Mouse (Mus musculus) kidney, adult 2 months (tissue): Measurements from ENCODE around the gene Trub2. TPM values are rescaled to one million over a fixed set of nuclear protein-coding genes. Genes with fewer than 3 reads are reported as not detected.

Source experiments
- DNase-seq: peaks from one replicate; pipeline ENCODE4 v3.0.0; 2021
- H3K27ac ChIP-seq: fragments of 200-500 bp; 2 replicates; pipeline ENCODE4 v1.5.1; 2012; ENCODE audit warnings: low read depth, low read length, control low read depth, inconsistent platforms; ENCODE audit not compliant: insufficient read depth
- H3K27me3 ChIP-seq: fragments of 200-500 bp; replicated peaks from 2 replicates; pipeline ENCODE4 v1.6.1; 2012; ENCODE audit warnings: mild to moderate bottlenecking, moderate library complexity, low read length, inconsistent platforms; ENCODE audit not compliant: control insufficient read depth, insufficient read depth
- H3K36me3 ChIP-seq: fragments of 200-500 bp; 2 replicates; pipeline ENCODE4 v1.6.1; 2012; ENCODE audit warnings: mild to moderate bottlenecking, moderate library complexity, low read length, inconsistent platforms; ENCODE audit not compliant: control insufficient read depth, insufficient read depth
- H3K4me1 ChIP-seq: fragments of 200-500 bp; 2 replicates; pipeline ENCODE4 v1.6.1; 2011; ENCODE audit warnings: low read length; ENCODE audit not compliant: control insufficient read depth, insufficient read depth
- H3K4me3 ChIP-seq: fragments of 200-500 bp; 2 replicates; pipeline ENCODE4 v1.5.1; 2011; ENCODE audit warnings: mild to moderate bottlenecking, low read depth, low read length, control low read depth; ENCODE audit not compliant: insufficient read depth
- CTCF ChIP-seq: fragments of 200-500 bp; conservative IDR thresholded peaks from 2 replicates; pipeline ENCODE4 v1.5.1; 2011; ENCODE audit warnings: low read depth, mild to moderate bottlenecking, control low read depth, low read length, moderate library complexity, mixed read lengths; ENCODE audit not compliant: insufficient read depth, insufficient read length
- POLR2A ChIP-seq: fragments of 200-500 bp; IDR thresholded peaks from one replicate; pipeline ENCODE4 v1.6.1; 2011; ENCODE audit warnings: low read depth, low read length, control low read depth
- WGBS: fragments of 180-500 bp; shearing (Covaris S2); methylation state at CpG from one replicate; pipeline ENCODE4 v1.1.7; 2018; 5-methylcytosine and 5-hydroxymethylcytosine counted together
- polyA plus RNA-seq: library from polyadenylated mRNA; depleted of rRNA; stranded (reverse); fragments of >200 nt; gene quantifications from 2 replicates; pipeline ENCODE4 v1.2.3, GENCODE M21; 2012

Gene Trub2
- polyA plus RNA-seq, 1 experiment: 32.7 TPM

- Histone ChIP-seq H3K36me3 (no peaks in the 10 kb centered on the region), H3K27ac (peak overlapping the region; percentile 94), H3K4me1 (peaks cover 8% of the 10 kb centered on the region; the same call in 1 of the 2 replicates), H3K4me3 (peak overlapping the region; percentile 91), H3K27me3 (no peaks in the 10 kb centered on the region)
- TF ChIP-seq CTCF (no peak), POLR2A (no peak)
- WGBS: 5% methylated on average over 11 of the region's 11 CpGs
- no peak for DNase-seq
Observed at GRCm38 (mm10) chr2:29826318-29826925, 38.1 kb upstream of the Trub2 start.

- no peaks in the 10 kb centered on the region; the same call in 1 of the 2 replicates for H3K4me1 ChIP-seq
- 2% methylated on average over 35 of the region's 35 CpGs for WGBS
- H3K27me3 ChIP-seq: no peaks in the 10 kb centered on the region
- TF ChIP-seq CTCF (no peak), POLR2A (no peak)
- H3K36me3 ChIP-seq: no peaks in the 10 kb centered on the region
- DNase-seq: peak; percentile 58
- H3K4me3 ChIP-seq: peak within 1 kb of the TSS; percentile 59
- peak within 1 kb of the TSS; percentile 77 for H3K27ac ChIP-seq
Observed at GRCm38 (mm10) chr2:29820025-29820817, 31.9 kb upstream of the Trub2 start, which contains the start of gene Urm1. Gene Urm1 (plus strand): TSS chr2:29820075.

GRCm38 (mm10) chr2:29819363-29819762 is 31.1 kb upstream of the Trub2 start:
- Histone ChIP-seq H3K4me3 (no peak overlapping the region), H3K36me3 (no peaks in the 10 kb centered on the region), H3K4me1 (no peaks in the 10 kb centered on the region; the same call in 1 of the 2 replicates), H3K27me3 (no peaks in the 10 kb centered on the region), H3K27ac (no peak overlapping the region)
- WGBS: 43% methylated on average over 2 of the region's 2 CpGs
- TF ChIP-seq POLR2A: no peak
- TF ChIP-seq CTCF: no peak
- DNase-seq: no peak

GRCm38 (mm10) chr2:29817426-29818232 is 29.3 kb upstream of the Trub2 start:
- H3K27ac ChIP-seq: no peak overlapping the region
- no peaks in the 10 kb centered on the region for H3K27me3 ChIP-seq

GRCm38 (mm10) chr2:29815678-29816371 is 27.5 kb upstream of the Trub2 start:
- Histone ChIP-seq H3K4me1 (no peaks in the 10 kb centered on the region; the same call in 1 of the 2 replicates), H3K4me3 (no peak overlapping the region), H3K27me3 (no peaks in the 10 kb centered on the region), H3K36me3 (no peaks in the 10 kb centered on the region; the same call in none of the 2 replicates), H3K27ac (no peak overlapping the region)
- TF ChIP-seq POLR2A: no peak
- TF ChIP-seq CTCF: no peak
- no peak for DNase-seq
- WGBS: 84% methylated on average over 11 of the region's 11 CpGs

More at GRCm38 (mm10) chr2:29817426-29818232, 29.3 kb upstream of the Trub2 start:
- peak; percentile 88 for DNase-seq
- Histone ChIP-seq H3K36me3 (no peaks in the 10 kb centered on the region; the same call in none of the 2 replicates), H3K4me3 (no peak overlapping the region), H3K4me1 (no peaks in the 10 kb centered on the region; the same call in 1 of the 2 replicates)
- 26% methylated on average over 8 of the region's 8 CpGs for WGBS
- TF ChIP-seq POLR2A (no peak), CTCF (peak; percentile 92)

GRCm38 (mm10) chr2:29803400-29803831 is 15.1 kb upstream of the Trub2 start:
- Histone ChIP-seq H3K4me3 (peak overlapping the region; percentile 96), H3K27me3 (no peaks in the 10 kb centered on the region), H3K27ac (0 out of 2 replicates have a peak overlapping the region, but pooled peaks have one; percentile 26), H3K4me1 (peaks cover 7% of the 10 kb centered on the region; the same call in 1 of the 2 replicates), H3K36me3 (no peaks in the 10 kb centered on the region)
- 32% methylated on average over 6 of the region's 6 CpGs for WGBS
- TF ChIP-seq CTCF (peak; percentile 52; the same call in 1 of the 2 replicates), POLR2A (no peak)
- peak; percentile 44 for DNase-seq
